Mouse (Mus musculus) ES-E14 (cell line): ENCODE measurements around the gene Dpm2.

ENCODE experiments used
- CHD2 ChIP-seq: IDR thresholded peaks from 2 replicates; pipeline ENCODE4 v1.6.1; 2014; ENCODE audit warnings: mild to moderate bottlenecking, low read depth, low read length, inconsistent platforms
- MAFK ChIP-seq: IDR thresholded peaks from 2 replicates; pipeline ENCODE4 v1.6.1; 2014; ENCODE audit warnings: mild to moderate bottlenecking, low read depth, low read length, inconsistent platforms; ENCODE audit not compliant: insufficient read depth
- ZC3H11A ChIP-seq: IDR thresholded peaks from 2 replicates; pipeline ENCODE4 v1.6.1; 2012; ENCODE audit warnings: low read depth, mild to moderate bottlenecking, inconsistent platforms, low read length, borderline replicate concordance

- TF ChIP-seq ZC3H11A (no peak), MAFK (no peak), CHD2 (no peak)
These were observed 40.2 kb upstream of the Dpm2 start for GRCm38 (mm10) chr2:32530479-32530878.
